ENCODE assay signal across 8 mouse cellular contexts in the genomic region with DNA sequence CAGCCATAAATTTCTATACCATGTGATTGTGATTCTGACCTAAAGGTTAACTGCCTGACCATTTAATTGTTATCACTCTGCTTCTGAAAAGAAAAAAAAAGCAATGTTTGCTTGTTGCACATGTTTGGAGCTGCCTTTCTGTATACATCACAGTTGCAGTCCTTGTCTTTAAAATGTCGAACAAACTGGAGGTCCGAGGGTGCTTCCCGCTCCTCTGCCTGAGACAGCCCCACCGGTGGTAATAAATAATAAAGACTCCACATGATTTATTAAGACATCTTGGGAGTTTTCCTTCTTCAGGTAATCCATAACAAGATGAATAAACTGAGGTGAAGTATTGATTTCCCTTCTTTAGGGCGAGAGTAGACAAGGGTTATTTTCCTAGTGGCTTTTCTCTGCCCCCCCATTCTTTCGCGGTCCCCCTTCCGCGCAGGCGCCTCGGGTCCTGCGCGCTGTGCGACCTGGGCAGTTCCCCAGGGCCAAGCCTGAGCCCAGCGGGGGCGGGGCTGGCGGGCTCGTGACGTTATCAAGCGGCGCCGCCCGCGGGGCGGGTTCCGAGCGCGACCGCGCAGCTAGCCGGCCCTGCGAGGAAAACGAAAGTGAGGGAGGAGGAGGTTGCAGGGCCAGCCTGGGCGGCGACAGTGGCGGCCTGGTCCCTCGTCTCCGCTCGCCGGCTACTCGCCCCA. TPM values are rescaled to one million over a fixed set of nuclear protein-coding genes. Genes with fewer than 3 reads are reported as not detected.
DNase-seq lines count a peak whose midpoint lies in the region; ATAC-seq lines count a peak whose summit lies in the region.

A gene (plus strand): TSS at position 520 of the 686 bp plus-strand sequence.

- peak; percentile 98 for ATAC-seq in heart, embryonic 14.5 days (ENCODE audit: insufficient number of reproducible peaks, insufficient read depth, low FRiP score, low read depth)
- ATAC-seq in liver, embryonic 13.5 days (ENCODE audit: low read depth), result peak; percentile 89
- peak; percentile 99 for ATAC-seq in stomach, embryonic 16.5 days (ENCODE audit: insufficient read depth, low FRiP score)

- peak within 1 kb of the TSS; percentile 74 for H3K4me2 ChIP-seq in heart, embryonic 14.5 days (ENCODE audit: low read length)
- H3K4me2 ChIP-seq in liver, embryonic 13.5 days, result peak within 1 kb of the TSS; percentile 88
- H3K4me2 ChIP-seq in stomach, embryonic 16.5 days (ENCODE audit: low read depth, low read length), result peak within 1 kb of the TSS; percentile 75

- H3K4me3 ChIP-seq in brown adipose tissue, adult 24 weeks (ENCODE audit: insufficient read depth, low read depth, low read length), result peak within 1 kb of the TSS; percentile 77
- peak within 1 kb of the TSS; percentile 95 for H3K4me3 ChIP-seq in heart, embryonic 14.5 days (ENCODE audit: control insufficient read depth in 1 of 2, insufficient read depth in 1 of 2, low read depth in 1 of 2, low read length in 2 of 2)
- H3K4me3 ChIP-seq in liver, embryonic 13.5 days (replicated peaks), result peak within 1 kb of the TSS; percentile 96
- H3K4me3 ChIP-seq in stomach, embryonic 16.5 days (replicated peaks; ENCODE audit: low read length), result peak within 1 kb of the TSS; percentile 92

- no peaks in the 10 kb centered on the region; the same call in 1 of the 2 replicates for H3K4me1 ChIP-seq in brown adipose tissue, adult 24 weeks (ENCODE audit: control insufficient read depth, insufficient read depth, insufficient read length, low read length)
- peaks cover 2 to 9% of the 10 kb centered on the region in 2 experiments for H3K4me1 ChIP-seq in heart, embryonic 14.5 days (ENCODE audit: control insufficient read depth in 2 of 2, insufficient read depth in 2 of 2, low read length in 2 of 2)
- H3K4me1 ChIP-seq in liver, embryonic 13.5 days (replicated peaks), result peaks cover 48% of the 10 kb centered on the region
- H3K4me1 ChIP-seq in stomach, embryonic 16.5 days (ENCODE audit: control insufficient read depth, insufficient read depth, low read length), result peaks cover 7% of the 10 kb centered on the region; the same call in 1 of the 2 replicates

- H3K9ac ChIP-seq in heart, embryonic 14.5 days (ENCODE audit: low read length), result peak within 1 kb of the TSS; percentile 97
- H3K9ac ChIP-seq in liver, embryonic 13.5 days, result peak within 1 kb of the TSS; percentile 98
- H3K9ac ChIP-seq in stomach, embryonic 16.5 days (ENCODE audit: low read length), result peak within 1 kb of the TSS; percentile 98

- DNase-seq in CD4-positive, CD25-positive, alpha-beta regulatory T cell, adult 2 months (ENCODE audit: low read depth, low spot score), result peak; percentile 95
- DNase-seq in fibroblast of lung, adult 2 months (ENCODE audit: low read depth), result peak; percentile 73
- DNase-seq in kidney, postnatal 14 days, result peak; percentile 98
- peak; percentile 95 for DNase-seq in liver, embryonic 13.5 days
- peak; percentile 95 for DNase-seq in neural tube, embryonic 10.5 days (ENCODE audit: extremely low spot score, low spot score)

- peaks cover 23% of the 10 kb centered on the region for H3K36me3 ChIP-seq in heart, embryonic 14.5 days (ENCODE audit: control insufficient read depth, insufficient read depth, low read length)
- H3K36me3 ChIP-seq in liver, embryonic 13.5 days, result peaks cover 27% of the 10 kb centered on the region
- H3K36me3 ChIP-seq in stomach, embryonic 16.5 days (ENCODE audit: control insufficient read depth, insufficient read depth, low read length), result no peaks in the 10 kb centered on the region

- WGBS in heart, embryonic 14.5 days, result 1% methylated on average over 41 of the region's 41 CpGs
- WGBS in liver, embryonic 13.5 days (ENCODE audit: insufficient replicate concordance), result 2% methylated on average over 41 of the region's 41 CpGs
- under 1% methylated on average over 41 of the region's 41 CpGs for WGBS in stomach, embryonic 16.5 days

- no peaks in the 10 kb centered on the region for H3K9me3 ChIP-seq in heart, embryonic 14.5 days (ENCODE audit: control insufficient read depth, low read length)
- H3K9me3 ChIP-seq in liver, embryonic 13.5 days (replicated peaks), result no peaks in the 10 kb centered on the region
- no peaks in the 10 kb centered on the region for H3K9me3 ChIP-seq in stomach, embryonic 16.5 days (replicated peaks; ENCODE audit: control insufficient read depth, low read length)

- H3K27me3 ChIP-seq in heart, embryonic 14.5 days (ENCODE audit: control insufficient read depth, insufficient read depth, low read length), result no peaks in the 10 kb centered on the region
- H3K27me3 ChIP-seq in liver, embryonic 13.5 days, result no peaks in the 10 kb centered on the region
- H3K27me3 ChIP-seq in stomach, embryonic 16.5 days (ENCODE audit: control insufficient read depth, insufficient read depth, low read length), result no peaks in the 10 kb centered on the region

- peak within 1 kb of the TSS; percentile 72 for H3K27ac ChIP-seq in brown adipose tissue, adult 24 weeks (replicated peaks; ENCODE audit: low read depth, low read length)
- peak within 1 kb of the TSS; percentile 95 to 96 for H3K27ac ChIP-seq in heart, embryonic 14.5 days (replicated peaks in 1 of 2; ENCODE audit: control insufficient read depth in 1 of 2, insufficient read depth in 1 of 2, low read depth in 2 of 2, low read length in 2 of 2)
- peak within 1 kb of the TSS; percentile 99 for H3K27ac ChIP-seq in liver, embryonic 13.5 days
- peak within 1 kb of the TSS; percentile 88 for H3K27ac ChIP-seq in stomach, embryonic 16.5 days (ENCODE audit: low read length)

RNA-seq across cellular contexts. Expression of the gene that starts here (rescaled TPM):
- 23.9 and 27.6 TPM in 2 replicates for polyA plus RNA-seq in brown adipose tissue, adult 24 weeks (2012; ENCODE audit: insufficient read depth, insufficient read length, missing spikeins)
- 81.3 and 88.1 TPM in 2 replicates for polyA plus RNA-seq in heart, embryonic 14.5 days (2014; fragmentation: Nextera tagmentation; extraction: Ambion mirVana)
- 77.2 and 91.4 TPM in 2 replicates for polyA plus RNA-seq in liver, embryonic 13.5 days (2015; fragmentation: Nextera tagmentation; extraction: Ambion mirVana)
- 102 and 110 TPM in 2 replicates for polyA plus RNA-seq in stomach, embryonic 16.5 days (2015; fragmentation: Nextera tagmentation; extraction: Ambion mirVana)

Comparison
In these comparisons a context has a peak if more than half of its experiments do, and no peak if none do; other contexts are left out.
1. Peak in every context shown above with its lines: DNase-seq, ATAC-seq, H3K4me3 ChIP-seq and H3K27ac ChIP-seq.